Mouse (Mus musculus): ENCODE results near the gene Syna. TPM values are rescaled to one million over a fixed set of nuclear protein-coding genes. Genes with fewer than 3 reads are reported as not detected.

The Syna gene
- polyA plus RNA-seq, 1 experiment: not detected

- no peak for TF ChIP-seq GATA1 (IDR thresholded peaks at IDR 0.05; ENCODE audit: low read length)
These were observed 9.1 kb downstream of the Syna start for GRCm38 (mm10) chr5:134550836-134551232.

DNA sequence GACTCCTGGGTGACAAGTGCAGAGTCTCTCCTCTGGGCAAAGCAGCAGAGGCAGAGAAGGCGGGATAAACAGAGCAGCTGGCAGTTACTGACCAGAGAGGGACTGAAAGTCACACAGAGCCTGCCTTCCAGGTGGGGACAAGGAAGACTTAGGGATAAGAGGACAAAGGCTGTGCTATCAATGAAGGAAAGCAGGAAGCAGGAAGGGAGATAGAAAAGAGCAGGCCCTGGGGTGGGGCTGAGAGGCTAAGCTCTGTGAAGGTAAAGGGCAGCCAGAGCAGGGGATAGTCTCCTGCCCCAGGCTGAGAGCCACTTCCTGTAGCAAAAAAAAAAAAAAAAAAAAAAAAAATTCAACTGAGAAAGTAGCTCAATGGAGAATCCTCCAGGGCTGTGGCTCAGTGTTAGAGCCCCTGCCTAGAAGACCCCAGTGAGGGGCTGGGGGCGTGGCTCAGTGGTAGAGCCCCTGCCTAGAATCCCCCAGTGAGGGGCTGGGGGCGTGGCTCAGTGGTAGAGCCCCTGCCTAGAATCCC, 10.3 kb downstream of the Syna start:
- TF ChIP-seq GATA1 (IDR thresholded peaks at IDR 0.05; ENCODE audit: low read length): no peak

DNA sequence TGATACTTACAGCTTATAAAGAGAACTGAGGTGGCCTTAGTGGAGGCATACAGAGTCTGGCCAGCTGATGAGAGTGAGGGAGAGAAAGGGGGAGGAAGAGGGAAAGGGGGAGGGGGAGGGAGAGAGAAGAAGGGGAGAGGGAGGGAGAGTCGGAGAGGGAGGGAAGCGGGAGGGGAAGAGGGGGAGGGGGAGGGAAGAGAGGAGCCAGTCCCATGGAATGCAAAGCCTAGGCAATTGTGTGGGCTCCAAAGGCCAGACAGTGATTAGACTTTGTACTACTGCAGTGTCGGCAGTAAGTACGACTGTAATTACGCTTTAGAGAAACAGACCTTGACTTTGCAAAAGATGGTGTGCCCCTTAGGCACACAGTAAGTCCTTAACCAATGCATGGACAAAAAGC, 11.7 kb downstream of the Syna start:
- TF ChIP-seq GATA1 (IDR thresholded peaks at IDR 0.05; ENCODE audit: low read length): no peak

GRCm38 (mm10) chr5:134546790-134547189, 13.2 kb downstream of the Syna start:
- no peak for TF ChIP-seq GATA1 (IDR thresholded peaks at IDR 0.05; ENCODE audit: low read length)

DNA sequence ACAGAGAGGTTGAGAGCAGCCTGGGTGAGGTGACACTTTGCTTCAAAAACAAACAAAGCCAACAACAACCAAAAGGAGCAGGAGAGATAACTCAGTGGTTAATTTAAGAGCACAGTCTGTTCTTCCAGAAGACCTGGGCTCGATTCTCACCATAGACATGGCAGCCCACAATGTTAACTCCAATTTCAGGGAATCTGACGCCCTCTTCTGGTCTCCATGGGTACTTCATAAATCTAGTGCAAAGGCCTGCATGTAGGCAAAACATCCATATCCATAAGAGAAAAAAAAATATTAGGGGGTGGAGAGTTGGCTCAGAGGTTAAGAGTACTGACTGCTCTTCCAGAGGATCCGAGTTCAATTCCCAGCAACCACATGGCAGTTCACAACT, 14.7 kb downstream of the Syna start:
- no peak for TF ChIP-seq GATA1 (IDR thresholded peaks at IDR 0.05; ENCODE audit: low read length)

DNA sequence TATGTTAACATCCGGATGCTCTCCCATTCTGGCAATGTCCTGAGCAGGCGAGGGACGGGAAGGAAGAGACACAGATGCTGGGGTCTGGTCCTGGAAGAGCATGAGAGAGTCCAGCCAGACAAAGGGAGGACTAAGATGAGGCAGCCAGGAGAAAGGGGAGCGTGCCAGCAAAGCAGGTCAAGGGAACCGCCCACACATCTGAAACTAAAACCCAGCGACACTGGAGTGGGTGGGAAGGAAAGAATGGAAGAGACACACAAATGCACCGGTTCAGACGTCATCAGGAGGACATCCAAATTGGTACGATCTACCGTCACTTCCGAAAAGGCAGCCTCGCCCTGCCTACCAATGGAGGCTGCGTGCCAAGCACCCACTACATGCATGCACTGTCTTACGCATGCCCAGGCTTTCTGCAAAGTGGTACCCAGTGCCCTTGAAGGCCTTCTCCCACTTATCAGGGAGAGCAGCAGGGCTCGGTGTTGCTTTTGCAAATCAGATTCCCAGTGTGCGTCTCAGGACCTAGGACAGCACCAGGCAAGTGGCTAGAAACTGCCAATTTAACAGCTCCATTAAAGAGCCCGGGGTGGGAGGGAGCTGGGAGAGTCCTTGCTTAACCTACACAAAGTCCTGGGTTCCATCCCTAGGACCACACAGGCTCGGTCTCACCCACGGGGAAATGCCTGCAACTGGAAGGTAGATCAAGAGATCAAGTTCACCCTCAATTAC, 15.3 kb downstream of the Syna start:
- TF ChIP-seq GATA1 (IDR thresholded peaks at IDR 0.05; ENCODE audit: low read length): no peak

DNA sequence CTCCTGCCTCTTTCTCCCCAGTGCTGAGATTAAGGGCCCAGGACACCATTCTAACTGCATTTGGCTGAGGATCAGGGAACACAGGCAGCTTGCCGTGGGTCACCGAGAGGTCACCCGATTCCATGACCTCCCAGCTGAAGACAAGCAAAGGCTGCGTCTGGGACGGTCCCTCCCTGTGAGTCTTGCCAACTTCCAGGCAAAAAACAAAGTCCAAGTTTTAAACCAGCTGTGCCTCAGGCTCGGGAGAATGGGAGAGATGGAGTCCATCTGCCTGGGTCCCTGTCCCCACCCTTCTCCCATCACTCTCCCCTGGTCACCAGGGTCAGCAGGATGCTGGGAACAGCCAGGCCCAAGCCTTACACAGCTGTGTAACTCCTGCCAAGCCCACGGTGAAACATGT, 18.3 kb downstream of the Syna start:
- no peak for TF ChIP-seq GATA1 (IDR thresholded peaks at IDR 0.05; ENCODE audit: low read length)

DNA sequence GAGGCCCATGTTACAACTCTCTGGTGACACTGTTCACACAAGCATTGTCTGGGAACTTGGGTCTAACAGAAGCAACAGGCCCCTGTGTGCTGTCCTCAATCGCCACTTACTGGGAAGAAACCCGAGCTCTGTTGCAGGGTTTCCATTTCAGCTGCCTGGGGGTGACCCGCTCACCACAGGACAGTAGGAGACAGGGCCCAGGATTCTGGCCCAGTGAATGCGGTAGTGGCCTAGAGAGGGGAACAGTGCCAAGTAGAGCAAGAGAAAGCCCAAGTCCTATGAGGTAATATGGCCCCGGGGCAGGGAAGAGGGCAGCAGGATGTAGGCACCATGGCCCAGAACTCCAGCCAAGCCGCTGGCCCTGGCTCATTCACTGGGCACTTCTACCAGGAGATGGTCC, 19.1 kb downstream of the Syna start:
- TF ChIP-seq GATA1 (IDR thresholded peaks at IDR 0.05; ENCODE audit: low read length): no peak

- no peak for TF ChIP-seq GATA1 (IDR thresholded peaks at IDR 0.05; ENCODE audit: low read length)
These were observed 20.1 kb downstream of the Syna start for GRCm38 (mm10) chr5:134539891-134540290.

DNA sequence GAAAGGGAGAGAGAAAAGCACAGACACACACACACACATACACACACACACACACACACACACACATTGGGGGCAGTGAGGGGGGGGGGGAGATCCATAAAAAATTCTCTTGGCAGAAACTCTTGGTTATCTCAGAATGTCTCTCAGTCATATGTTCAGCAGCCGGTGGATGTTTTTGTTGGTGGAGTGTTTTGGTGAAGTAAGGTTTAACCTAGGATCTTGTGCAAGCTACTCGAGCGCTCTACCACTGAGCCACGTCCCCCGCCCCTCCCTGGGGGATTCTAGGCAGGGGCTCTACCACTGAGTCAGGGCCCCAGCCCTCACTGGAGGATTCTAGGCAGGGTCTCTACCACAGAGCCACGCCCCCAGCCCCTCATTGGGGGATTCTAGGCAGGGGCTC, 23.9 kb downstream of the Syna start:
- TF ChIP-seq GATA1 (IDR thresholded peaks at IDR 0.05; ENCODE audit: low read length): no peak

GRCm38 (mm10) chr5:134532417-134532816, 27.6 kb downstream of the Syna start:
- TF ChIP-seq GATA1 (IDR thresholded peaks at IDR 0.05; ENCODE audit: low read length): no peak

GRCm38 (mm10) chr5:134531585-134531984, 28.4 kb downstream of the Syna start:
- TF ChIP-seq GATA1 (IDR thresholded peaks at IDR 0.05; ENCODE audit: low read length): no peak

GRCm38 (mm10) chr5:134530830-134531229, 29.1 kb downstream of the Syna start:
- no peak for TF ChIP-seq GATA1 (IDR thresholded peaks at IDR 0.05; ENCODE audit: low read length)

DNA sequence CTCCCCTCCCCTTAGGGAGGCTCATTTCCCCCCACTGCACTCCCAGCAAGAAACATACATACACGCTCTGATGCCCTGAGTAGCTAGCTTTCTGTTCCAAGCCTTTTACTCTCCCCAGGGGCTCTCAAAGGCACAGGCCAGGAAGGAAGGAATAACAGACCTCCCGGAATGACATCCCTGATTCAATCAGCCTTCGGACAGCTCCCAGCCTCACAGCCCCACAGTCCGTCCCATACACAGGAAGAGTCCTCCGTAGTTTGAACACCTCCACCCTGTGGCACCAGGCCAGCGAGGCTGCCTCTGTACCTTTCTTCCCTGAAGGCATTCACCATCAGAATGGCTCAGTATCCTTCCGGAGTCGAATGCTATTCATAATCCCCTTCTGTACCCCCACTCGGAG, 31.5 kb downstream of the Syna start:
- no peak for TF ChIP-seq GATA1 (IDR thresholded peaks at IDR 0.05; ENCODE audit: low read length)

GRCm38 (mm10) chr5:134525971-134526711, 33.8 kb downstream of the Syna start:
- no peak for TF ChIP-seq GATA1 (IDR thresholded peaks at IDR 0.05; ENCODE audit: low read length)

DNA sequence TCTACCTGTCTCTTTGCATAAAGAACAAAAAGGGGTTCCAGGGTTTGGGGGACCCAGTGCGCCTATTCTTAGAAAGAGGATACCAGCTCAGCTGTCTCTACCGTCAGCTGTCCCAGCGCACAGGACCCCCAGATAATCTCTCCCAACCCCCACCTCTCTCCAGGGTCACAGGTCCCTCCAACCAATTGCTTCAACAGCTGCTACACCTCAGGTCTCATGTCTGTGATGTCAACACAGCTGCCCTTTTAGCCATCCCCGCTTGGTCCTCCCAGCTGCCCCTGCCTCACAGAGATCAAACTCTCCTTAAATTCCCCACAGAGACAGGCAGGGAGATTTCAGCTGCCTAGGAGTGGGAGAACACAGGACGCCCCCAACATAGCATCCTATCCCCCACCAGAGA, 36.2 kb downstream of the Syna start:
- no peak for TF ChIP-seq GATA1 (IDR thresholded peaks at IDR 0.05; ENCODE audit: low read length)

DNA sequence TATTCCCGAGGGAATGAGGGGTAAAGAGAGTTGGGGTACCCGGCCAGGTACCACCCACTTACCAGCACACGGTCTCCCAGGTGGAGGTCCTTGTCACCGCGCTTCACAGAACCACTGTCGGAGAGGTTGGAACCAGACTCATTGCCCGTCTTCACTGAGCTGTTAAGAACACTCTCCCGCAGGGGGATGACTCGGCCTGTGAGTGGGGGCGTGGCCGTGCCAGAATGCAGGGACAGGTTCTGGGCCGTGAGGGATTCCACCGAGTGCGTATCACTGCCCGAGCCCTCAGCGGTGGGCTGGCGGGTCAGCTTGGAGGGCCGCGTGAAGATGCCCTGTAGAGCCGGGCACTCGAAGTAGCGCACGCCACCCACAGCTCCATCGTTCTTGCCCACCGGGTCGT, 37.4 kb downstream of the Syna start:
- TF ChIP-seq GATA1 (IDR thresholded peaks at IDR 0.05; ENCODE audit: low read length): no peak
